Mouse (Mus musculus) cerebellum, postnatal 10 days (tissue): ENCODE measurements at regions not wholly inside any gene's neighbourhood (a gene's known extent, or its start where the extent isn't known, plus 50 kb on each side); places are given as distances from the start of the nearest gene placed in this dataset.

Source experiments
- DNase-seq, 2 experiments: peaks; one replicate each; pipeline ENCODE4 v3.0.0; 2021; ENCODE audit warnings: mixed read lengths in 2 of 2

DNA sequence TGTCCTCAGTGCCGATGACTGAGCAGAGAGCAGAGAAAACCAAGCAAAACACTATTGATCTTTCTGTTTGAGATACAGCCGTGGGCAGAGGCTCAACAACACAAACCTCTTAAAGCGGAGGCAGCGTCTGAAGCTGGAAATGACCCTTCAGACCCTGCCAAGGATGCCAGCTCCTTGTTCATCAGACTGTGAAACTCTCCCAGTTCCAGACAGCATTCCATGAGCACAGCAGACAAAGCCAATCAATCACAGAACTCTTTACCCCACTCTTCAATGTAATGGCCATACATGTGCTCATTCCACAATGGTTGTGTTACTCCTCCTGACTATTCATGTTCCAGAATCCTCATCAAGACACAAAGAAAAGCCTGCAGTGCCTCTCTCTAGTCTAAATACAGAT, 73.5 kb downstream of the Tmem114 start:
- peak; percentile 23 to 29 for DNase-seq

DNA sequence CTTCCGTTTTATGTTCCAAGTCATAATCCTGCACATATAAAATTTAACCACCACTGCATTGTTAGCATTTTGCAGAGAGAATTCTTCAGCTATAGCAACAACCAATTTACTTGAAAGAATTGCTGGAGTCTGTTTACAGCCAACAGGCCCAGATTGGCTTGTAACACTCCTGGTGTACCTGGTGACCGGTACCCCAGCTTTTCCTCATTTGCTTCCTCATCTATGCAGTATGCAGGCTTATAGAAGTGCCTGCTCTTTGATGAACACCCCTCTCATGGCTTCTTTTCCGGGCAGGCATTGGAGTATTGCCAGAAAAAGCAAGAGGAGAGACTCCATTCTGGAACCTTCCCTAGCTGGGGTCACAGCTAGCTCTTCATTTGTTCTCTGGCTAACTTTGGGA, 75.8 kb downstream of the Tmem114 start:
- DNase-seq, result no peak

DNA sequence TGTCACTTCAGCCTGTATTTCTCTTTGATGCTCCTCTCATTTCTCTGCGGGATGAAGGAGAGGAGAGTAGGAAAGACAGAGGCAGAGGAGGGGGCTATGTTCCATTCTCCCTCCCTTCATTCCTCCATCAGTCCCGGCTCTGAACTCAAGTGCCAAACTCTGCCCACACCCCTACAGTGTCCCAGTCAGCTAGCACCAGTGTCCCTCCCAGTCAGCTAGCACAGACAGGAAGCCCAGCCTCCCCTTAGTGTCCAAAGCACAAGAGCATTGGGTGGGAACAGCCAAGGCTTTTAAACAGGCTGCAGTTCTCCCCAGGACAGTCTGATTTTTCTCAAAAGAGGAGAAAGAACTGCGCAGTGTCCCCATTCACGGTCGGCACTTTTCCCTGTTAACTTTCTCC, 76.3 kb downstream of the Tmem114 start:
- DNase-seq, result peak in 1 of 2 experiments; percentile 29

DNA sequence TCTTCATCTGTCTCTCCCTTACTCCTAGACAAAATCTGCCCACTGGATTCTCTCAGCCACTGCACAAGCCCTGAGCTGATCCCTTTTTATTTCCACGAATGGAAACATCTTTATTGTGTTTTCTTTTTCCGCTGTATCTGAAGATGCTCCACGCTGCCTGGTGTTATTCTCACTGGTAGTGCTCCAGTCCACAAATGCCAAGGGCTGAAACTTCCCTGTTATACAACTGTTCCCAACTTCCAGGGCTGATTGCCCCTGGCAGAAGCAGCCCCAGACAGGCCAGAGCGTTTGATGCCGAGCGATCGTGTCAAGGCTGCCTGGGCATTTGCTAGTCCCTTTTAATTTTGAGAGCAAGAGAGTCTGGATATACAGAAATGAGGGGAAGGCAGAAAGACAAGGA, 79.7 kb downstream of the Tmem114 start:
- no peak for DNase-seq

DNA sequence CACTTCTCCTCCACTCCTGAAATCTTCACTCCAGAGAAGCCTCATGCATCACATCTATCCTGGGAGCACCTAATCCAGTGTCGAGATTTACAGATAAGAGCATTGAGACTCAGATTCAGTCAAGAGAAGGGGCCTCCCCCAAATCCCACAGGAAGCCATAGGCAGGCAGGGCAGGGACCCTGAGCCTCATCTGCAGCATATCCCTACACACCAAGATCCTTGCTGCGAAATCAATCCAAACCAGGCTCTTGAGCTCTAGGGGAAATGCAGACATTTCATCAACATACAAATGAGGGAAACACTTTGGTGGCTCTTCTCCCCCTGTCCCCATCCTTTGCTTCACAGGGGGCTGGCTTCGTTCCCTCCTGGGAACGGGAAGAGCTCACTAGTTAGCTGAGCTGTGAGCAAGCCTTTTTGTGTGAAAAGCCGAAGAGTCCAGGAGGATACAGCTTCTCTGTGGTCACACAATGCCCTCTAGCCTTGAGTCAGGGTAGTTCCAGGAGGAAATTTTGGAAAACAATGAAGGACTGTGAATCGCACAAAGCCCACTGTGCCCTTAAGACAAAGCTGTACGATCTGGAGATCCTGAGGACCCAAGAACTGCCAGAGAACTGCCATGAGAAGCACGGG, 91.7 kb downstream of the Tmem114 start:
- peak; percentile 70 to 75 for DNase-seq

DNA sequence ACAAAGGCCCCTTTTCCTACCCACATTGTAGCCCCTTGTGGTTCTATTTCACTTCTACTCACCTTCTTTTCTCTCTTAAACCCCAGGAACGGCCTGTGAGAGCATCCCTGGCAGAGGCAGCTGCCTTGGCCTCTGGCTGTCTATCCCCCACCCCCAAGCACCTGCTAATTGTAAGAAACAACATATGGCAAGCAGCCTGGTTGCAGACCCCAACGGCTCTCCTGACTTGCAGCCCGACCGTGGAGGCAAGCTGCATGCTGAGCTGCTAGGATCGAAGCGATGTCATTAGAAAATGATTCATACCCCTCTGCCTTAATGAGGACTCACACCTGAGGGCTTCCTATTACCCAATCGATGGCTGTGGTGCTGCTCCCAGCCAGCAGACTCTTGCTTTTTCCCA, 112.9 kb downstream of the Tmem114 start:
- DNase-seq, result peak; percentile 44 to 65

DNA sequence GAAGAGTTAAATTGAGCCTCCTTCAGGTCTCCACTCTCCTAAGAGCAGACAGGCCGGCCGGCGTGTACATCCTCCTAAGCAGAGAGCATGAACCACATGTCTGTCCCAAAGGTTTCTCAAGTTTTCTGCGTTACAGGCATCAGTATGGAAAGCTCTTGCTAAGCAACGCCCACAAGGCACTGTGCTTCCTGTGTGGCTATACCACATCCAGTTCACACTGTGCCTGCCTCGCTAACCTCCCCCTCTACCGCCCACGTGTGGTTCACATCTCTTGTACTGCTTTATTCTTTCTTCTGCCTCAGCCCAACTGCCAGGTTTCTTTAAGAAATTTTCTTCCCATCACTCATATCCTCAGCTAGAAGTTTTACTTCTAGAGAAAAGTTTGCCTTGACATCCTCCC, 118.5 kb downstream of the Tmem114 start:
- no peak for DNase-seq
